Mouse (Mus musculus) hindbrain, embryonic 11.5 days (tissue): Measurements from ENCODE around the gene Oxsr1. TPM values are rescaled to one million over a fixed set of nuclear protein-coding genes. Genes with fewer than 3 reads are reported as not detected.

ENCODE experiments used
- ATAC-seq: fragments of 200-750 bp; cut with Nextera tagmentation; 2 replicates; pipeline ENCODE4 v1.8.0; 2017; ENCODE audit warnings: mild to moderate bottlenecking, moderate TSS enrichment, moderate library complexity; ENCODE audit not compliant: low FRiP score
- DNase-seq: peaks from one replicate; pipeline ENCODE4 v3.0.0-alpha.2; 2015; ENCODE audit warnings: low spot score
- H3K27ac ChIP-seq: fragments of 300-500 bp; sonication (generic); 2 replicates; pipeline ENCODE4 v1.5.1; 2014; ENCODE audit warnings: mild to moderate bottlenecking, low read depth, low read length
- H3K27me3 ChIP-seq: fragments of 300-500 bp; sonication (generic); 2 replicates; pipeline ENCODE4 v1.6.1; 2014; ENCODE audit warnings: mild to moderate bottlenecking, low read length, moderate library complexity, mixed read lengths; ENCODE audit not compliant: control insufficient read depth, insufficient read depth
- H3K36me3 ChIP-seq: fragments of 300-500 bp; sonication (generic); 2 replicates; pipeline ENCODE4 v1.6.1; 2014; ENCODE audit warnings: mild to moderate bottlenecking, low read length, moderate library complexity, mixed read lengths; ENCODE audit not compliant: control insufficient read depth, insufficient read depth
- H3K4me1 ChIP-seq: fragments of 300-500 bp; sonication (generic); replicated peaks from 2 replicates; pipeline ENCODE4 v1.6.1; 2014; ENCODE audit warnings: low read length, mixed read lengths; ENCODE audit not compliant: control insufficient read depth, insufficient read depth
- H3K4me2 ChIP-seq: fragments of 300-500 bp; sonication (generic); replicated peaks from 2 replicates; pipeline ENCODE4 v1.6.1; 2014; ENCODE audit warnings: mild to moderate bottlenecking, low read depth, low read length
- H3K4me3 ChIP-seq: fragments of 300-500 bp; sonication (generic); 2 replicates; pipeline ENCODE4 v1.5.1; 2014; ENCODE audit warnings: low read depth, low read length
- H3K9ac ChIP-seq: fragments of 300-500 bp; sonication (generic); 2 replicates; pipeline ENCODE4 v1.6.1; 2014; ENCODE audit warnings: low read depth, low read length
- H3K9me3 ChIP-seq: fragments of 300-500 bp; sonication (generic); 2 replicates; pipeline ENCODE4 v1.6.1; 2016; ENCODE audit warnings: low read length; ENCODE audit not compliant: control insufficient read depth
- WGBS: fragments of 180-500 bp; shearing (Covaris S2); extraction: QIAGEN DNeasy Blood & Tissue Kit; methylation state at CpG from one replicate; pipeline ENCODE4 v1.1.7; 2014; 5-methylcytosine and 5-hydroxymethylcytosine counted together
- polyA plus RNA-seq: library from polyadenylated mRNA; unstranded; fragments of >200 nt; fragmentation: Nextera tagmentation; extraction: Ambion mirVana; gene quantifications from 2 replicates; pipeline ENCODE4 v1.2.1, GENCODE M21; 2014

Oxsr1 gene
- polyA plus RNA-seq, 1 experiment from 2014 or later, result 17.1 TPM

DNA sequence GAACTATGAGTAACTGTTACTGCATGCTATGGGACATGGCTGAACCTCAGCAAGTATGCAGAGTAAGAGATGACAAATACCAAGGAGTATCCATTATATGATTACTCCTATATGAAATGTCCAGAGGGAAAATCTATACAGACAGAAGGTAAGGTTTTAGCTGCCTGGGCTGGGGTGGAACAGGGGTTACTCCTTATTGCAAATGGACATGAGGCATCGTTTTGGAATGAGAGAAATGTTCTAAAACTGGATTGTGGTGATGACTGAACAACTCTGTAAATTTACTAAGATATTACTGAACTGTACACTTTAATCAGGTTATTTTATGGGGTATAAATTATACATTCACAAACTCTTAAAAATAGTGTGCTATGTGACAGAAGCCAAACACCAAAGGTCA, 3.3 kb downstream of the Oxsr1 start:
- 96% methylated on average over 1 of the region's 1 CpGs for whole genome bisulfite sequencing
- no peak overlapping the region for H3K4me3 ChIP-seq
- no peaks in the 10 kb centered on the region; the same call in 1 of the 2 replicates for H3K4me1 ChIP-seq

DNA sequence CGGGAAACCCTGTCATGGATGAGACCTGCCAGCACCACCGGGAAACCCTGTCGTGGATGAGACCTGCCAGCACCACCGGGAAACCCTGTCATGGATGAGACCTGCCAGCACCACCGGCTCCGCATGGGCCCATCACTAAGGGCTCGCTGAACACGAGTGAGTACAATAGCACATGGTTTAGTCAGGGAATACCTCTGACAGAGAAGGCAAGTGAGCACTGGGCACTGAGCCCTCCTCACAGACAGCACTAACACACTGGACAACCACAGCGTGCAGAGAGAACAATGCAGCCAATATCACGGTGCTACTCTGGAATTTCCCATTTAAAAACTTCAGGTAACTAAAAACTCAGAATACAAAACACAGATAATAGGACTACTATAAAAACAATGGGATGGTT, 9.1 kb downstream of the Oxsr1 start:
- H3K9me3 ChIP-seq, result no peaks in the 10 kb centered on the region
- no peaks in the 10 kb centered on the region for H3K36me3 ChIP-seq
- no peaks in the 10 kb centered on the region for H3K4me1 ChIP-seq
- WGBS, result 90% methylated on average over 10 of the region's 10 CpGs
- no peak overlapping the region for H3K9ac ChIP-seq
- H3K4me2 ChIP-seq, result no peak overlapping the region
- ATAC-seq (no peak), DNase-seq (no peak)
- H3K4me3 ChIP-seq, result no peak overlapping the region
- no peak overlapping the region for H3K27ac ChIP-seq
- no peaks in the 10 kb centered on the region for H3K27me3 ChIP-seq

More for the DNA sequence above, 3.3 kb downstream of the Oxsr1 start:
- no peak for DNase-seq
- Histone ChIP-seq H3K9me3 (no peaks in the 10 kb centered on the region), H3K4me2 (no peak overlapping the region), H3K27me3 (no peaks in the 10 kb centered on the region), H3K36me3 (no peaks in the 10 kb centered on the region), H3K9ac (no peak overlapping the region), H3K27ac (no peak overlapping the region)
- ATAC-seq, result no peak

DNA sequence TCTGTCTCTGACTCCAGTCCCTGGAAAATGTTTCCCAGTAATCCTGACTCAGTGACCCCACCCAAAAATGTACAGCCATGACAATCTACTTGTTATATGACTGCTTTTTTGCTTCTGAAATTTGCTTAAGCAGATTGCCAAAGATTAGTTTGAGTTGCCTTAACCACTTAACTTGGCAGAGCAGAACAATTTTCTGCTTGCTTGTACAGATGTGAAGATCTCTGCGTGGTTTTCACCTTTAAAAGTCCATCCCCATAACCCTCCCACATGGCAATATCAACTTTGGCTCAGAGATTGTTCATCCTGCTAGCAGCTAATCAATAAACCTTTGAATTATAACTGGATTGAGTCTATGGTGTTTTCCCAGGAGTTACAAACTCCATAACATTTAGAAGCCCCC, 13.2 kb downstream of the Oxsr1 start:
- no peaks in the 10 kb centered on the region for H3K4me1 ChIP-seq
- DNase-seq (no peak), ATAC-seq (no peak)
- H3K4me3 ChIP-seq, result no peak overlapping the region
- H3K4me2 ChIP-seq, result no peak overlapping the region
- 92% methylated on average over 1 of the region's 1 CpGs for WGBS
- H3K9me3 ChIP-seq, result no peaks in the 10 kb centered on the region
- H3K27ac ChIP-seq, result no peak overlapping the region
- H3K36me3 ChIP-seq, result no peaks in the 10 kb centered on the region
- no peak overlapping the region for H3K9ac ChIP-seq
- H3K27me3 ChIP-seq, result no peaks in the 10 kb centered on the region

DNA sequence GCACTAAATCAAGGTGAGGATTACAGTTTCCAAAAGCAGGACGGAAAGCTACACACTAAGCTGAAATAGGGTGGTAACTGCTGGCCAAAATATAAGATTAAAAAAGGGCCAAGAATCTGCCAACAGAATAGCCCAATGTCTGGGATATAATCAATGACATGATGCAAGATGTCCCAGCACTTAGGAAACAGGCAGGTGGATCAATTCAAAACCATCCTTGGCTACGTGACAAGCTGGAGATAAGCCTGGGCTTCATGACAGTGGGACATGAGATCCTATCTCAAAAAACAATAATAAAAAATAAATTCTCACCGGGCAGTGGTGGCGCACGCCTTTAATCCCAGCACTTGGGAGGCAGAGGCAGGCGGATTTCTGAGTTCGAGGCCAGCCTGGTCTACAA, 16.4 kb downstream of the Oxsr1 start:
- no peak overlapping the region for H3K27ac ChIP-seq
- no peak overlapping the region for H3K9ac ChIP-seq
- 0 out of 2 replicates have a peak, but pooled peaks cover 2% of the 10 kb centered on the region for H3K36me3 ChIP-seq
- H3K4me1 ChIP-seq, result no peaks in the 10 kb centered on the region
- H3K4me2 ChIP-seq, result no peak overlapping the region
- DNase-seq (no peak), ATAC-seq (no peak)
- H3K4me3 ChIP-seq, result no peak overlapping the region
- no peaks in the 10 kb centered on the region for H3K27me3 ChIP-seq
- H3K9me3 ChIP-seq, result no peaks in the 10 kb centered on the region
- 91% methylated on average over 7 of the region's 7 CpGs for WGBS

DNA sequence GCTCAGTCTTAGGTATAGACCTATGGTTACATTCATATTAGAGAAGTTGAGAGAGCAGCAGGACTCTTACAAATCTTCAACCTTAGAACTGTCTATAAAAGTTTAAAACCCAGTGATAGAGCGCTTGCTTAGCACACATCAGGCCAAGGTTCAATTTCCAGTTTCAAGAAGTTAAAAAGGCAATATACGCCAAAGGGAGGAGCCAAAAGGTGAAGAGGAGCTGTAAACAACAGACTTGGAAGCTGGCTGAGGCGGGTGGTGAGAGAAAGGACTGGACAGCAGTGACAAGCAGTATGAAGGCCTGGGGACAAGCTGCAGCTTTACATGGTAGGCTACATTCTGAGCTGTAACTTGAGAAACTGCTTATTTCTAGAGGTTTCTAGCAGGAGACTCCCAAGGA, 23.7 kb downstream of the Oxsr1 start:
- H3K9ac ChIP-seq, result no peak overlapping the region
- ATAC-seq (no peak), DNase-seq (no peak)
- no peaks in the 10 kb centered on the region for H3K4me1 ChIP-seq
- H3K36me3 ChIP-seq, result 0 out of 2 replicates have a peak, but pooled peaks cover 2% of the 10 kb centered on the region
- H3K9me3 ChIP-seq, result no peaks in the 10 kb centered on the region
- no peak overlapping the region for H3K4me3 ChIP-seq
- 93% methylated on average over 3 of the region's 3 CpGs for WGBS
- H3K4me2 ChIP-seq, result no peak overlapping the region
- H3K27ac ChIP-seq, result no peak overlapping the region
- H3K27me3 ChIP-seq, result no peaks in the 10 kb centered on the region

DNA sequence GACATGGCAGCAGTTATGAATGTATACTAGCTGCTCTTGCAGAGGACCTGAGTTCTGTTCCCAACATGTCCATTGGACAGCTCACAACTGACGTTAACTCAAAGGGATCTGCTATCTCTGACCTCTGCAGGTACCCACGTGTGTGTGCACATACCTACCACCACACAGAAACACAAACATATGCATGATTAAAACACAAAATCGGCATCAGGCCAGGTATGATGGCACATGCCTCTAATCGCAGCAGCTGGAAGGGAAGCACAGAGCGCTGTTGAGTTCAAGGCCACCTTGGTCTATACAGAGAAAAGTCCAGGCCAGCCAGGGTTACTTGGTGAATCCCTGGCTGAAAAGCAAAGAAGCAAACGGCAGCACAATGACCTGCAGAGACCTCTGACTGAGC, 24.5 kb downstream of the Oxsr1 start:
- H3K27me3 ChIP-seq, result no peaks in the 10 kb centered on the region
- H3K9ac ChIP-seq, result no peak overlapping the region
- H3K4me3 ChIP-seq, result no peak overlapping the region
- H3K9me3 ChIP-seq, result no peaks in the 10 kb centered on the region
- H3K4me1 ChIP-seq, result no peaks in the 10 kb centered on the region
- DNase-seq (no peak), ATAC-seq (no peak)
- 0 out of 2 replicates have a peak, but pooled peaks cover 2% of the 10 kb centered on the region for H3K36me3 ChIP-seq
- WGBS, result 88% methylated on average over 6 of the region's 6 CpGs
- H3K27ac ChIP-seq, result no peak overlapping the region
- no peak overlapping the region for H3K4me2 ChIP-seq

DNA sequence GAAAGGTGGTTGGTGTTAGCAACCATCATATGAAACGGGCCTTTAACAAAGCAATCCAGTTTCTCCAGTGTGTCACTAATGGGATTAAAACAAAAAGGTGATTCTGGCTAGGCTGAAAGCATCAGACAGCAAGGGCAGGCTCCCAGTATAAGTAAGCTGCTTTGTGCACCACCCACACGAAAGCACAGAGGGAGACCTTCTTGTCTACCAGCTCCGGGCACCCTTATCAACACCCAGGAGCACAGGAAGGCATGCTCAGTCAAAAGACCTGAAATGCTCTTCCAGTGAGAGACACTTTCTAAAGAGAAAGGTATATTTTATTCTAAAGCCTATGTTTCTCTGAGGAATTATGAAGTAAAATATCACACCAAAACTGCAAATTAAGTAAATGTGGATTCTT, 31.4 kb downstream of the Oxsr1 start:
- ATAC-seq, result no peak
- Histone ChIP-seq H3K9ac (no peak overlapping the region), H3K4me1 (no peaks in the 10 kb centered on the region), H3K4me2 (no peak overlapping the region), H3K4me3 (no peak overlapping the region), H3K27ac (no peak overlapping the region), H3K9me3 (no peaks in the 10 kb centered on the region), H3K36me3 (no peaks in the 10 kb centered on the region), H3K27me3 (no peaks in the 10 kb centered on the region)
- WGBS, result 90% methylated on average over 3 of the region's 3 CpGs
- no peak for DNase-seq

DNA sequence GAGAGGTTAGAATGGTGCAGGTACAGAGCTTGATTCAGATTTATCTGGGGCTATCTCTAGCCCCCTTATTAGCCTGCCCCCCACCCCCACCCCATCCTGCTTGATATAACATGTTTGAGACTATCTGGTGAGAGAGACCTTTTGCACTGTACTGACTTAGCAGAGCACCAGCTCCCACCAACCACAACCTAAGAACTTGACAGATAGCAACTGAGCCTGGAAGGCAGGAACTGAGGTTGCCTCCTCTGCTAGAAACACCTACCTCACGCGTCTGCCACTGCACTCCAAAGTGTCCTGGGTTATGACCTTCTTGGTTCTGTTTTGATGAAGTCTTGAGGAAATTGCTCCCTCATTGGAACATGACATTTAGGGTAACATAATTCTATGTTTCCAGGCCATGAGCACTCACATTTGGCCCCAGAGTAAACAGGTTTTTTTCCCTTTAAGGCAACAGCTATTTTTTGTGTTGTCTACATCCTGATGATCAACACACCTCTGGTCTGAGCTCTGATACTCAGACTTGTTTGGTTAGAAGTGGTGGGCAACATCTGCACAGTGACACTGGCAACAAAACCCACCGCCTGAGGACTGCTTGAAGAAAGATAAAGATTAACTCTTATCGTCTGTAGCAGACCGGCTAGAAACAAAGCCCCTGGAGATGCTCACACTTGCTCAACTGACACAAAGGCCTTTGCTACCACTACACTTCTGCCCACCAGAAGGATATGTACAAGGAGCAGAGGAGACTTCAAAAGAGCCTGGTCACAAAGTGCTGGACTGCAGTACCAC, 41.1 kb downstream of the Oxsr1 start:
- 86% methylated on average over 5 of the region's 5 CpGs for WGBS
- no peaks in the 10 kb centered on the region for H3K9me3 ChIP-seq

DNA sequence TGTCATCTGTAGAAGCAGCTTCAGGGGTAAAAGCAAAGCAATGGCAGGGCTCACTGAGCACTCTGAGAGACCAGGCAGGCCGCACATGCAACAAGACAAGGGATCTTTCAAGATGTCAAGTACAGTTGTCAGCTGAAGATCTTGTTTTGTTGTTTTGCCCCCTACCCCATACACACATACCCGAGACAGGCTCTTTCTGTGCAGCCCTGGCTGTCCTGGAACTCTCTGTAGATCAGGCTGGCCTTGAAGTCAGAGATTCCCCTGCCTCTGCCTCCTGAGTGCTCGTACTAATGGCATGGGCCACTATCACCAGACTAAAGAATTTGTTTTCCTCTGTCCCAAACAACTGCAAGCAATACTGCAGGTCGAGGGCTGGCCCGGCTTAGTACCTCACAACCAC, 44.2 kb downstream of the Oxsr1 start:
- Histone ChIP-seq H3K27ac (no peak overlapping the region), H3K27me3 (no peaks in the 10 kb centered on the region), H3K9me3 (no peaks in the 10 kb centered on the region), H3K4me3 (no peak overlapping the region), H3K36me3 (no peaks in the 10 kb centered on the region), H3K4me2 (no peak overlapping the region), H3K4me1 (no peaks in the 10 kb centered on the region), H3K9ac (no peak overlapping the region)
- DNase-seq, result no peak
- 93% methylated on average over 5 of the region's 5 CpGs for WGBS
- ATAC-seq, result no peak

More for the DNA sequence above, 41.1 kb downstream of the Oxsr1 start:
- no peak overlapping the region for H3K9ac ChIP-seq
- no peaks in the 10 kb centered on the region for H3K4me1 ChIP-seq
- H3K4me2 ChIP-seq, result no peak overlapping the region
- no peak overlapping the region for H3K27ac ChIP-seq
- no peaks in the 10 kb centered on the region for H3K27me3 ChIP-seq
- ATAC-seq (no peak), DNase-seq (no peak)
- H3K36me3 ChIP-seq, result no peaks in the 10 kb centered on the region
- H3K4me3 ChIP-seq, result no peak overlapping the region
